Mouse (Mus musculus): ENCODE data around the gene Psmg4. TPM values are rescaled to one million over a fixed set of nuclear protein-coding genes. Genes with fewer than 3 reads are reported as not detected.

Gene Psmg4
- polyA plus RNA-seq, 1 experiment = 176 TPM

- no peaks in the 10 kb centered on the region for H3K27me3 ChIP-seq (ENCODE audit: control insufficient read depth, insufficient read depth, insufficient read length)
- TF ChIP-seq MYOD1 (IDR thresholded peaks at IDR 0.05; ENCODE audit: control insufficient read depth in 1 of 3, insufficient read length in 2 of 3, low read depth in 2 of 3) (no peak), POLR2A (IDR thresholded peaks at IDR 0.05; ENCODE audit: insufficient read length, low read depth) (no peak), MAX (IDR thresholded peaks at IDR 0.05; ENCODE audit: low read depth) (no peak), REST (IDR thresholded peaks at IDR 0.05; ENCODE audit: insufficient read depth, insufficient read length) (no peak), SRF (IDR thresholded peaks at IDR 0.05; ENCODE audit: control insufficient read depth, insufficient read length, low read depth) (no peak), USF1 (IDR thresholded peaks at IDR 0.05; ENCODE audit: low read depth) (no peak), TCF12 (IDR thresholded peaks at IDR 0.05; ENCODE audit: insufficient read depth, poor library complexity, severe bottlenecking) (no peak), E2F4 (IDR thresholded peaks at IDR 0.05; ENCODE audit: insufficient read depth) (no peak), MYOG (IDR thresholded peaks at IDR 0.05; ENCODE audit: control insufficient read depth in 1 of 3, insufficient read depth in 1 of 3, insufficient read length in 2 of 3, low read depth in 2 of 3) (no peak), CEBPB (IDR thresholded peaks at IDR 0.05; ENCODE audit: insufficient read depth, poor library complexity, severe bottlenecking) (no peak), TCF3 (IDR thresholded peaks at IDR 0.05; ENCODE audit: insufficient read length, low read depth) (no peak), POLR2AphosphoS2 (IDR thresholded peaks at IDR 0.05; ENCODE audit: insufficient read length, low read depth) (no peak)
- no peak overlapping the region for H3ac ChIP-seq (ENCODE audit: control insufficient read depth, insufficient read length)
- no peak overlapping the region for H3K4me2 ChIP-seq (ENCODE audit: low read depth)
- no peaks in the 10 kb centered on the region for H3K79me2 ChIP-seq (ENCODE audit: control insufficient read depth, insufficient read depth)
- H3K4me3 ChIP-seq = no peak overlapping the region
- H3K36me3 ChIP-seq (ENCODE audit: control insufficient read depth, insufficient read depth) = no peaks in the 10 kb centered on the region
These were observed 45.1 kb downstream of the Psmg4 start for GRCm38 (mm10) chr13:34207714-34208470.

DNA sequence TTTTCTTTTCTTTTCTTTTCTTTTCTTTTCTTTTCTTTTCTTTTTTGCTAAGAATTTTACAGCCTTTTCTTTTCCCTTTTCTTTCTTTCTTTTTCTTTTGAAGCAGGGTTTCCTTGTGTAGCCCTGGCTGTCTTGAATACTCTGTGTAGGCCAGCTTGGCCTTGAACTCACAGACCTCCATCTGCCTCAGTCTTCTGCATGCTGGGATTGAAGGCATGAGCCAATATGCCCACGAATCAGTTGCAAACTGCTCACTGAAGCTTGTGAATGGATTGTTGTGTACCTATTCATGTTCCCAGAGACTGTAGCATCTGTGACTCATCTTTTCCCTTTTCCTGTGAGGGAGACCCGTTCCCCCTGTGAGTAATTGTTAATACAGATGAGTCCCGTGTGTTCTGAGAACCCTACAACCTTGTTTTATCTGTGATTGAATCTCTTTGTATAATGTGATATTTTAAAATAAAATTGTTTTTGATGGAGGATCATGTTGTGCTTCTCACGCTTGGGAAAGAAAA is 48.6 kb downstream of the Psmg4 start:
- H3ac ChIP-seq (ENCODE audit: control insufficient read depth, insufficient read length) = no peak overlapping the region
- no peaks in the 10 kb centered on the region for H3K36me3 ChIP-seq (ENCODE audit: control insufficient read depth, insufficient read depth)
- no peaks in the 10 kb centered on the region for H3K79me2 ChIP-seq (ENCODE audit: control insufficient read depth, insufficient read depth)
- no peaks in the 10 kb centered on the region for H3K27me3 ChIP-seq (ENCODE audit: control insufficient read depth, insufficient read depth, insufficient read length)
- TF ChIP-seq CEBPB (IDR thresholded peaks at IDR 0.05; ENCODE audit: insufficient read depth, poor library complexity, severe bottlenecking) = no peak
- TF ChIP-seq TCF3 (IDR thresholded peaks at IDR 0.05; ENCODE audit: insufficient read length, low read depth) = no peak
- TF ChIP-seq MAX (IDR thresholded peaks at IDR 0.05; ENCODE audit: low read depth) = no peak
- no peak for TF ChIP-seq MYOG (IDR thresholded peaks at IDR 0.05; ENCODE audit: control insufficient read depth in 1 of 3, insufficient read depth in 1 of 3, insufficient read length in 2 of 3, low read depth in 2 of 3)
- TF ChIP-seq E2F4 (IDR thresholded peaks at IDR 0.05; ENCODE audit: insufficient read depth) = no peak
- no peak for TF ChIP-seq TCF12 (IDR thresholded peaks at IDR 0.05; ENCODE audit: insufficient read depth, poor library complexity, severe bottlenecking)
- no peak overlapping the region for H3K4me2 ChIP-seq (ENCODE audit: low read depth)
- no peak overlapping the region for H3K4me3 ChIP-seq

DNA sequence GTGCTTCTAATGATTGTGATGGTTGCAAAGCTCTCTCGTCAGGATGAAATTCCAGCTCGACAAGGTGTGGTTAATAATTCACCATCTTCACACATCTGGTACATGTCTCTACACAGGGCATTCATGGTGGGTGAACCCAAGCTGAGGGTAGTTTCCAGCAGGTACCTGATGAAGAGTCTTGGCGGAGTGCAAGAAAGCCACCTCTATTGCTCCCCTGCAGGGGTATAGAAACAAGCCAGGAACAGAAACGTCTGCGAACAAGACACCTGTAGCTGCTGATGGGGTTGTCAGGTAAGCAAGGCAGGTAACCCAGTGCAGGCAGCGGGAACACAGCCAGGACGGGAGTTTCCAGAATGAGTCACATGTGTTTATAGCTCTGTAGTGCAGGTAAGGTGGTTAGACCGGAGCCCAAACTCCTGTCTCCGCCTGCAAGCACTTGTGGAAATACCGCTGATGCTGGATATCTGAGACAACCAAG is 50.0 kb downstream of the Psmg4 start:
- no peak overlapping the region for H3ac ChIP-seq (ENCODE audit: control insufficient read depth, insufficient read length)
- H3K4me2 ChIP-seq (ENCODE audit: low read depth) = no peak overlapping the region
- H3K79me2 ChIP-seq (ENCODE audit: control insufficient read depth, insufficient read depth) = no peaks in the 10 kb centered on the region
- no peak for TF ChIP-seq USF1 (IDR thresholded peaks at IDR 0.05; ENCODE audit: low read depth)
- TF ChIP-seq E2F4 (IDR thresholded peaks at IDR 0.05; ENCODE audit: insufficient read depth) = no peak
- no peak for TF ChIP-seq MYOD1 (IDR thresholded peaks at IDR 0.05; ENCODE audit: control insufficient read depth in 1 of 3, insufficient read length in 2 of 3, low read depth in 2 of 3)
- TF ChIP-seq MYOG (IDR thresholded peaks at IDR 0.05; ENCODE audit: control insufficient read depth in 1 of 3, insufficient read depth in 1 of 3, insufficient read length in 2 of 3, low read depth in 2 of 3) = no peak
- TF ChIP-seq TCF12 (IDR thresholded peaks at IDR 0.05; ENCODE audit: insufficient read depth, poor library complexity, severe bottlenecking) = no peak
- TF ChIP-seq TCF3 (IDR thresholded peaks at IDR 0.05; ENCODE audit: insufficient read length, low read depth) = no peak
- no peak for TF ChIP-seq MAX (IDR thresholded peaks at IDR 0.05; ENCODE audit: low read depth)
- no peak for TF ChIP-seq REST (IDR thresholded peaks at IDR 0.05; ENCODE audit: insufficient read depth, insufficient read length)
- TF ChIP-seq POLR2A (IDR thresholded peaks at IDR 0.05; ENCODE audit: insufficient read length, low read depth) = no peak
- no peak for TF ChIP-seq POLR2AphosphoS2 (IDR thresholded peaks at IDR 0.05; ENCODE audit: insufficient read length, low read depth)
- no peak for TF ChIP-seq CEBPB (IDR thresholded peaks at IDR 0.05; ENCODE audit: insufficient read depth, poor library complexity, severe bottlenecking)
- TF ChIP-seq SRF (IDR thresholded peaks at IDR 0.05; ENCODE audit: control insufficient read depth, insufficient read length, low read depth) = no peak
- no peak overlapping the region for H3K4me3 ChIP-seq
- no peaks in the 10 kb centered on the region for H3K36me3 ChIP-seq (ENCODE audit: control insufficient read depth, insufficient read depth)
- no peaks in the 10 kb centered on the region for H3K27me3 ChIP-seq (ENCODE audit: control insufficient read depth, insufficient read depth, insufficient read length)

- no peak overlapping the region for H3K4me2 ChIP-seq (ENCODE audit: low read depth)
- no peaks in the 10 kb centered on the region for H3K36me3 ChIP-seq (ENCODE audit: control insufficient read depth, insufficient read depth)
- H3K27me3 ChIP-seq (ENCODE audit: control insufficient read depth, insufficient read depth, insufficient read length) = no peaks in the 10 kb centered on the region
- no peak overlapping the region for H3K4me3 ChIP-seq
- H3K79me2 ChIP-seq (ENCODE audit: control insufficient read depth, insufficient read depth) = no peaks in the 10 kb centered on the region
- TF ChIP-seq MAX (IDR thresholded peaks at IDR 0.05; ENCODE audit: low read depth) (no peak), TCF12 (IDR thresholded peaks at IDR 0.05; ENCODE audit: insufficient read depth, poor library complexity, severe bottlenecking) (no peak), TCF3 (IDR thresholded peaks at IDR 0.05; ENCODE audit: insufficient read length, low read depth) (no peak), CEBPB (IDR thresholded peaks at IDR 0.05; ENCODE audit: insufficient read depth, poor library complexity, severe bottlenecking) (no peak), POLR2AphosphoS2 (IDR thresholded peaks at IDR 0.05; ENCODE audit: insufficient read length, low read depth) (no peak), REST (IDR thresholded peaks at IDR 0.05; ENCODE audit: insufficient read depth, insufficient read length) (no peak)
- H3ac ChIP-seq (ENCODE audit: control insufficient read depth, insufficient read length) = no peak overlapping the region
These were observed 52.1 kb downstream of the Psmg4 start for GRCm38 (mm10) chr13:34214855-34215254.

Data from myocyte (in vitro differentiated cells).